Mouse (Mus musculus) hindbrain, embryonic 14.5 days (tissue): Measurements from ENCODE around the gene Ephb2. TPM values are rescaled to one million over a fixed set of nuclear protein-coding genes. Genes with fewer than 3 reads are reported as not detected.

ENCODE experiments used
- ATAC-seq: fragments of 200-750 bp; cut with Nextera tagmentation; 2 replicates; pipeline ENCODE4 v1.8.0; 2017; ENCODE audit warnings: moderate number of reproducible peaks, mild to moderate bottlenecking, moderate TSS enrichment, moderate library complexity; ENCODE audit not compliant: low FRiP score
- DNase-seq: peaks from one replicate; pipeline ENCODE4 v3.0.0-alpha.2; 2015; ENCODE audit warnings: low spot score
- H3K27ac ChIP-seq: fragments of 300-500 bp; sonication (generic); 2 replicates; pipeline ENCODE4 v1.5.1; 2014; ENCODE audit warnings: mild to moderate bottlenecking, moderate library complexity
- H3K27me3 ChIP-seq: fragments of 300-500 bp; sonication (generic); 2 replicates; pipeline ENCODE4 v1.6.1; 2014; ENCODE audit warnings: mild to moderate bottlenecking, low read length, mixed read lengths; ENCODE audit not compliant: control insufficient read depth, insufficient read depth
- H3K36me3 ChIP-seq: fragments of 300-500 bp; sonication (generic); replicated peaks from 2 replicates; pipeline ENCODE4 v1.6.1; 2014; ENCODE audit not compliant: control insufficient read depth, insufficient read depth
- H3K4me1 ChIP-seq: fragments of 300-500 bp; sonication (generic); replicated peaks from 2 replicates; pipeline ENCODE4 v1.6.1; 2014; ENCODE audit warnings: antibody characterized with exemption, low read length, mixed read lengths; ENCODE audit not compliant: control insufficient read depth, insufficient read depth
- H3K4me2 ChIP-seq: fragments of 300-500 bp; sonication (generic); replicated peaks from 2 replicates; pipeline ENCODE4 v1.6.1; 2014; ENCODE audit warnings: mild to moderate bottlenecking, moderate library complexity
- H3K4me3 ChIP-seq: fragments of 300-500 bp; sonication (generic); replicated peaks from 2 replicates; pipeline ENCODE4 v1.5.1; 2014; ENCODE audit warnings: mild to moderate bottlenecking, low read length
- H3K9ac ChIP-seq: fragments of 300-500 bp; sonication (generic); 2 replicates; pipeline ENCODE4 v1.6.1; 2014
- H3K9me3 ChIP-seq: fragments of 300-500 bp; sonication (generic); 2 replicates; pipeline ENCODE4 v1.6.1; 2016; ENCODE audit warnings: low read length; ENCODE audit not compliant: control insufficient read depth
- WGBS: fragments of 180-500 bp; shearing (Covaris S2); extraction: QIAGEN DNeasy Blood & Tissue Kit; methylation state at CpG from one replicate; pipeline ENCODE4 v1.1.7; 2014; 5-methylcytosine and 5-hydroxymethylcytosine counted together
- polyA plus RNA-seq: library from polyadenylated mRNA; unstranded; fragments of >200 nt; fragmentation: Nextera tagmentation; extraction: Ambion mirVana; gene quantifications from 2 replicates; pipeline ENCODE4 v1.2.1, GENCODE M21; 2014

Ephb2 gene
- polyA plus RNA-seq, 1 experiment from 2014 or later: 28.1 TPM

GRCm38 (mm10) chr4:136811596-136811995 lies 24.2 kb downstream of the Ephb2 start:
- no peak for DNase-seq
- H3K27ac ChIP-seq: no peak overlapping the region
- no peak for ATAC-seq
- 13% methylated on average over 6 of the region's 6 CpGs for whole genome bisulfite sequencing
- H3K9ac ChIP-seq: no peak overlapping the region
- H3K4me1 ChIP-seq: peaks cover 38% of the 10 kb centered on the region
- no peak overlapping the region for H3K4me3 ChIP-seq
- H3K4me2 ChIP-seq: no peak overlapping the region
- no peaks in the 10 kb centered on the region for H3K36me3 ChIP-seq
- no peaks in the 10 kb centered on the region for H3K27me3 ChIP-seq
- no peaks in the 10 kb centered on the region for H3K9me3 ChIP-seq

GRCm38 (mm10) chr4:136808478-136808877 lies 27.3 kb downstream of the Ephb2 start:
- no peak for ATAC-seq

GRCm38 (mm10) chr4:136807448-136808009 lies 28.3 kb downstream of the Ephb2 start:
- Histone ChIP-seq H3K9me3 (no peaks in the 10 kb centered on the region), H3K4me2 (no peak overlapping the region), H3K4me1 (peaks cover 39% of the 10 kb centered on the region), H3K36me3 (no peaks in the 10 kb centered on the region), H3K27me3 (no peaks in the 10 kb centered on the region), H3K27ac (peak overlapping the region; percentile 8; the same call in 1 of the 2 replicates), H3K4me3 (no peak overlapping the region), H3K9ac (0 out of 2 replicates have a peak overlapping the region, but pooled peaks have one; percentile 9)
- ATAC-seq (0 out of 2 replicates have a peak, but pooled peaks have one; percentile 5), DNase-seq (no peak)
- 43% methylated on average over 11 of the region's 11 CpGs for WGBS

More at GRCm38 (mm10) chr4:136808478-136808877, 27.3 kb downstream of the Ephb2 start:
- Histone ChIP-seq H3K27me3 (no peaks in the 10 kb centered on the region), H3K27ac (no peak overlapping the region), H3K36me3 (no peaks in the 10 kb centered on the region), H3K4me2 (no peak overlapping the region), H3K4me1 (peaks cover 39% of the 10 kb centered on the region), H3K9ac (no peak overlapping the region; the same call in 1 of the 2 replicates), H3K4me3 (no peak overlapping the region), H3K9me3 (no peaks in the 10 kb centered on the region)
- 22% methylated on average over 11 of the region's 11 CpGs for WGBS
- no peak for DNase-seq

- Histone ChIP-seq H3K27me3 (no peaks in the 10 kb centered on the region), H3K36me3 (no peaks in the 10 kb centered on the region), H3K9me3 (no peaks in the 10 kb centered on the region), H3K27ac (no peak overlapping the region), H3K4me3 (no peak overlapping the region), H3K9ac (no peak overlapping the region; the same call in 1 of the 2 replicates), H3K4me1 (peaks cover 30% of the 10 kb centered on the region), H3K4me2 (no peak overlapping the region)
- ATAC-seq (no peak), DNase-seq (no peak)
- WGBS: 53% methylated on average over 10 of the region's 10 CpGs
These were observed 29.5 kb downstream of the Ephb2 start for GRCm38 (mm10) chr4:136806254-136806653.

- ATAC-seq (no peak), DNase-seq (no peak)
- H3K4me2 ChIP-seq: no peak overlapping the region
- 92% methylated on average over 6 of the region's 6 CpGs for WGBS
- H3K4me1 ChIP-seq: peaks cover 44% of the 10 kb centered on the region
- H3K9me3 ChIP-seq: no peaks in the 10 kb centered on the region
- no peaks in the 10 kb centered on the region for H3K36me3 ChIP-seq
- no peak overlapping the region for H3K27ac ChIP-seq
- no peaks in the 10 kb centered on the region for H3K27me3 ChIP-seq
- no peak overlapping the region for H3K4me3 ChIP-seq
- no peak overlapping the region for H3K9ac ChIP-seq
These were observed 31.4 kb downstream of the Ephb2 start for GRCm38 (mm10) chr4:136804343-136804742.

GRCm38 (mm10) chr4:136802446-136802845 lies 33.3 kb downstream of the Ephb2 start:
- DNase-seq: no peak
- H3K27me3 ChIP-seq: no peaks in the 10 kb centered on the region
- H3K9me3 ChIP-seq: no peaks in the 10 kb centered on the region
- H3K4me2 ChIP-seq: no peak overlapping the region
- WGBS: 65% methylated on average over 12 of the region's 12 CpGs
- peaks cover 39% of the 10 kb centered on the region for H3K4me1 ChIP-seq
- no peaks in the 10 kb centered on the region for H3K36me3 ChIP-seq
- no peak overlapping the region for H3K4me3 ChIP-seq
- H3K9ac ChIP-seq: no peak overlapping the region
- no peak overlapping the region for H3K27ac ChIP-seq
- no peak for ATAC-seq

- no peaks in the 10 kb centered on the region for H3K9me3 ChIP-seq
- DNase-seq: no peak
- no peak for ATAC-seq
- H3K27me3 ChIP-seq: no peaks in the 10 kb centered on the region
- H3K4me2 ChIP-seq: no peak overlapping the region
- WGBS: 91% methylated on average over 5 of the region's 5 CpGs
- H3K9ac ChIP-seq: no peak overlapping the region
- H3K27ac ChIP-seq: no peak overlapping the region
- H3K4me3 ChIP-seq: no peak overlapping the region
- peaks cover 34% of the 10 kb centered on the region for H3K4me1 ChIP-seq
- H3K36me3 ChIP-seq: no peaks in the 10 kb centered on the region
These were observed 33.8 kb downstream of the Ephb2 start for GRCm38 (mm10) chr4:136801944-136802343.

- no peak overlapping the region for H3K4me2 ChIP-seq
- 95% methylated on average over 8 of the region's 8 CpGs for WGBS
- H3K27ac ChIP-seq: no peak overlapping the region
- no peak for ATAC-seq
- H3K4me1 ChIP-seq: peaks cover 30% of the 10 kb centered on the region
- no peaks in the 10 kb centered on the region for H3K36me3 ChIP-seq
- H3K9me3 ChIP-seq: no peaks in the 10 kb centered on the region
- no peak overlapping the region for H3K9ac ChIP-seq
- no peaks in the 10 kb centered on the region for H3K27me3 ChIP-seq
- no peak for DNase-seq
- no peak overlapping the region for H3K4me3 ChIP-seq
These were observed 34.3 kb downstream of the Ephb2 start for GRCm38 (mm10) chr4:136801463-136801862.

- no peak overlapping the region for H3K9ac ChIP-seq
These were observed 35.4 kb downstream of the Ephb2 start for GRCm38 (mm10) chr4:136800366-136800765.

More at GRCm38 (mm10) chr4:136800366-136800765, 35.4 kb downstream of the Ephb2 start:
- Histone ChIP-seq H3K9me3 (no peaks in the 10 kb centered on the region), H3K4me3 (no peak overlapping the region), H3K4me1 (peaks cover 26% of the 10 kb centered on the region), H3K4me2 (no peak overlapping the region), H3K27ac (no peak overlapping the region), H3K36me3 (no peaks in the 10 kb centered on the region), H3K27me3 (no peaks in the 10 kb centered on the region)
- ATAC-seq (no peak), DNase-seq (no peak)
- 38% methylated on average over 14 of the region's 14 CpGs for WGBS
